Mouse (Mus musculus) thymus, adult 2 months (tissue): ENCODE measurements around the gene Trak1.

ENCODE experiments used
- CTCF ChIP-seq: fragments of 200-500 bp; IDR thresholded peaks from 2 replicates; pipeline ENCODE4 v1.5.1; 2012; ENCODE audit warnings: mild to moderate bottlenecking, control low read depth, low read length, moderate library complexity, borderline replicate concordance; ENCODE audit not compliant: control insufficient read depth, poor library complexity, insufficient read depth; ENCODE audit errors: extremely low read depth
- POLR2A ChIP-seq: fragments of 200-500 bp; IDR thresholded peaks from 2 replicates; pipeline ENCODE4 v1.6.1; 2012; ENCODE audit warnings: mild to moderate bottlenecking, low read length, control low read depth, moderate library complexity; ENCODE audit not compliant: control insufficient read depth, poor library complexity, insufficient read depth; ENCODE audit errors: extremely low read depth

DNA sequence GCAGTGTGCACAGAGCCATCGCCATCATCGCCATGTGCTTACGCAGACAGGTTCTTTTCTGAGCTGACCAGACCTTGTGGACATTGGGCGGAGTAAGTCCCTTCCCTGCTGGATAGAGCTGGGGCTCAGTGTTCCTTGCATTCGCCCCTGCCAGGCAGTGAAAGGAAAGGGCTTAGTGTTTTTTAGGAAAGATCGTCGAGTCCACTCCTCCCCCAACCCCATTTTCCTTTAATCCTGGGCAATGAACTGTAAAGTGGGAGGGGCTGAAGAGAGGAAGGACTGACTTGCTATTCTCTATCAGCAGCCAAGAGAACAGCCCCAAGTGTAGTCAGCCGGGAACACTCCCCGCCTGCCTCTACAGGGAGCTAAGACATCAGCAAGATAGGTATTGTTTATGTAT lies 6.4 kb downstream of the Trak1 start:
- TF ChIP-seq CTCF = no peak
- TF ChIP-seq POLR2A = no peak
